Mouse (Mus musculus) lung, embryonic 14.5 days (tissue): ENCODE measurements around the gene Gm8024. TPM values are rescaled to one million over a fixed set of nuclear protein-coding genes. Genes with fewer than 3 reads are reported as not detected.
"Not testable (repeated sequence)": the region's sequence is repeated elsewhere in the genome, so short reads cannot be mapped to it uniquely, and the experiment has no call there.

Experiments
- ATAC-seq: fragments of 200-750 bp; cut with Nextera tagmentation; 2 replicates; pipeline ENCODE4 v1.8.0; 2017; ENCODE audit warnings: mild to moderate bottlenecking, moderate TSS enrichment, moderate library complexity; ENCODE audit not compliant: insufficient read depth
- DNase-seq: peaks from one replicate; pipeline ENCODE4 v3.0.0-alpha.2; 2015
- H3K27ac ChIP-seq: fragments of 300-500 bp; sonication (generic); 2 replicates; pipeline ENCODE4 v1.5.1; 2014; ENCODE audit warnings: low read depth, mild to moderate bottlenecking, moderate library complexity
- H3K27me3 ChIP-seq: fragments of 300-500 bp; sonication (generic); 2 replicates; pipeline ENCODE4 v1.6.1; 2014; ENCODE audit warnings: low read length, control low read depth; ENCODE audit not compliant: insufficient read depth
- H3K36me3 ChIP-seq: fragments of 300-500 bp; sonication (generic); 2 replicates; pipeline ENCODE4 v1.6.1; 2014; ENCODE audit warnings: control low read depth; ENCODE audit not compliant: insufficient read depth
- H3K4me1 ChIP-seq: fragments of 300-500 bp; sonication (generic); 2 replicates; pipeline ENCODE4 v1.6.1; 2014; ENCODE audit warnings: antibody characterized with exemption, control low read depth; ENCODE audit not compliant: insufficient read depth
- H3K4me2 ChIP-seq: fragments of 300-500 bp; sonication (generic); 2 replicates; pipeline ENCODE4 v1.6.1; 2014; ENCODE audit warnings: mild to moderate bottlenecking
- H3K4me3 ChIP-seq: fragments of 300-500 bp; sonication (generic); 2 replicates; pipeline ENCODE4 v1.5.1; 2014; ENCODE audit warnings: low read depth, low read length
- H3K9ac ChIP-seq: fragments of 300-500 bp; sonication (generic); 2 replicates; pipeline ENCODE4 v1.6.1; 2014
- H3K9me3 ChIP-seq: fragments of 300-500 bp; sonication (generic); 2 replicates; pipeline ENCODE4 v1.6.1; 2016; ENCODE audit warnings: low read depth, low read length, control low read depth
- WGBS: fragments of 180-500 bp; shearing (Covaris S2); extraction: QIAGEN DNeasy Blood & Tissue Kit; methylation state at CpG from one replicate; pipeline ENCODE4 v1.1.7; 2014; 5-methylcytosine and 5-hydroxymethylcytosine counted together
- polyA plus RNA-seq: library from polyadenylated mRNA; unstranded; fragments of >200 nt; fragmentation: Nextera tagmentation; extraction: Ambion mirVana; gene quantifications from 2 replicates; pipeline ENCODE4 v1.2.1, GENCODE M21; 2014

Gene Gm8024
- polyA plus RNA-seq: 0.17 TPM in 1 of 2 replicates, not detected in the other

GRCm38 (mm10) chr14:42524182-42524581 is at the start of gene Gm8024:
Gene Gm8024, minus strand, starts transcription at chr14:42524282.
- not testable (repeated sequence) for H3K27ac ChIP-seq, H3K4me2 ChIP-seq, H3K9ac ChIP-seq, H3K4me1 ChIP-seq, DNase-seq, H3K4me3 ChIP-seq, H3K27me3 ChIP-seq, H3K9me3 ChIP-seq, ATAC-seq, H3K36me3 ChIP-seq
- 96% methylated on average over 1 of the region's 3 CpGs for WGBS

GRCm38 (mm10) chr14:42543170-42543701 is 19.2 kb upstream of the Gm8024 start:
- not testable (repeated sequence) for H3K27me3 ChIP-seq, H3K9me3 ChIP-seq, H3K9ac ChIP-seq, H3K4me3 ChIP-seq, DNase-seq, H3K4me1 ChIP-seq, H3K27ac ChIP-seq, H3K36me3 ChIP-seq, H3K4me2 ChIP-seq
- ATAC-seq: peak; percentile 47; the same call in 1 of the 2 replicates
- 12% methylated on average over 21 of the region's 31 CpGs for WGBS

- H3K36me3 ChIP-seq, H3K9ac ChIP-seq, H3K4me3 ChIP-seq, H3K27ac ChIP-seq, H3K4me1 ChIP-seq, H3K9me3 ChIP-seq, H3K27me3 ChIP-seq, DNase-seq, H3K4me2 ChIP-seq: not testable (repeated sequence)
- ATAC-seq: peak; percentile 17; the same call in 1 of the 2 replicates
- WGBS: 23% methylated on average over 17 of the region's 29 CpGs
Observed at GRCm38 (mm10) chr14:42542316-42543169, 18.5 kb upstream of the Gm8024 start.

- not testable (repeated sequence) for H3K9me3 ChIP-seq, H3K27ac ChIP-seq, DNase-seq, H3K9ac ChIP-seq, H3K4me1 ChIP-seq, H3K4me2 ChIP-seq, H3K4me3 ChIP-seq, ATAC-seq, H3K27me3 ChIP-seq, H3K36me3 ChIP-seq
- WGBS: 88% methylated on average over 2 of the region's 3 CpGs
Observed at GRCm38 (mm10) chr14:42502249-42502648, 21.8 kb downstream of the Gm8024 start, which contains the start of gene Gm8020. Gene Gm8020, minus strand, starts transcription at chr14:42502349.

Other genes with a start within 250 kb of the Gm8024 start
- not detected in 2 replicates for gene Gm9611, start 226.9 kb downstream of the Gm8024 start, polyA plus RNA-seq
- not detected in 2 replicates for gene Gm7995, start 214.1 kb downstream of the Gm8024 start, polyA plus RNA-seq
- gene Gm8005, start 84.6 kb downstream of the Gm8024 start, polyA plus RNA-seq: not detected in 2 replicates
- gene Gm8011, start 60.4 kb downstream of the Gm8024 start, polyA plus RNA-seq: not detected in 2 replicates
- gene Gm8020, start 21.9 kb downstream of the Gm8024 start, polyA plus RNA-seq: not detected in 2 replicates
- gene Gm17124, start 75.6 kb upstream of the Gm8024 start, polyA plus RNA-seq: not detected in 2 replicates
- not detected in 2 replicates for gene Gm3633, start 117.6 kb upstream of the Gm8024 start, polyA plus RNA-seq
- not detected in 2 replicates for gene Gm10378, start 131.7 kb upstream of the Gm8024 start, polyA plus RNA-seq
- not detected in 2 replicates for gene Gm3015, start 244.5 kb upstream of the Gm8024 start, polyA plus RNA-seq